Mouse (Mus musculus): ENCODE measurements at regions not wholly inside any gene's neighbourhood (a gene's known extent, or its start where the extent isn't known, plus 50 kb on each side); places are given as distances from the start of the nearest gene placed in this dataset.

GRCm38 (mm10) chr12:106929161-106929560 lies 559.3 kb upstream of the 3110018I06Rik start:
- WGBS: 83% methylated on average over 13 of the region's 13 CpGs
- H3K27me3 ChIP-seq (replicated peaks; ENCODE audit: low read depth, poor library complexity, severe bottlenecking): no peaks in the 10 kb centered on the region
- H3K27ac ChIP-seq (replicated peaks): no peak overlapping the region
- H3K4me3 ChIP-seq: no peak overlapping the region
- peaks cover 16% of the 10 kb centered on the region for H3K4me1 ChIP-seq
- no peaks in the 10 kb centered on the region for H3K36me3 ChIP-seq (replicated peaks)
- no peaks in the 10 kb centered on the region for H3K9me3 ChIP-seq
- no peak for DNase-seq (ENCODE audit: low spot score)

DNA sequence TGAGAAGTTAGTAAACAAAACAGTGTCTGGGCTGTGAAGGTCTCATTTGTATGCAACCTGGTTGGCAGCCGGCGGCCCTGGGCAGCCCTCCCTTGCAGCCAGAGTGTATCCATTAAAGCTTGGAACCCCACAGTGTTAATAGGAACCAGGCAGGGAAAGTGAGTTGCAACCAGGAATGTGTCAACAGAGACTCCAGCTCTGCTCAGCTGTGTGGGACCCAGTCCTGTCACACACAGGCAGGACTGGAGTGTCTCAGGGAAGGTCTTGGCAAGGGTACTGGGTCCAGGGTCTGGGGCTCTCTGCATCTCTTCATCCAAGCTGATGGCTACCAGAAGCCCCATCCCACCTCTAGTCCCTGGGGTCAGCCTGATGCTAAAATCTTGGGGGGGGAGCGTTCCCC lies 556.8 kb upstream of the 3110018I06Rik start:
- no peaks in the 10 kb centered on the region for H3K9me3 ChIP-seq
- H3K27me3 ChIP-seq (replicated peaks; ENCODE audit: low read depth, poor library complexity, severe bottlenecking): no peaks in the 10 kb centered on the region
- H3K27ac ChIP-seq (replicated peaks): peak overlapping the region; percentile 35
- no peak overlapping the region for H3K4me3 ChIP-seq
- no peaks in the 10 kb centered on the region for H3K36me3 ChIP-seq (replicated peaks)
- WGBS: 65% methylated on average over 3 of the region's 3 CpGs
- no peak for DNase-seq (ENCODE audit: low spot score)
- H3K4me1 ChIP-seq: peaks cover 16% of the 10 kb centered on the region

DNA sequence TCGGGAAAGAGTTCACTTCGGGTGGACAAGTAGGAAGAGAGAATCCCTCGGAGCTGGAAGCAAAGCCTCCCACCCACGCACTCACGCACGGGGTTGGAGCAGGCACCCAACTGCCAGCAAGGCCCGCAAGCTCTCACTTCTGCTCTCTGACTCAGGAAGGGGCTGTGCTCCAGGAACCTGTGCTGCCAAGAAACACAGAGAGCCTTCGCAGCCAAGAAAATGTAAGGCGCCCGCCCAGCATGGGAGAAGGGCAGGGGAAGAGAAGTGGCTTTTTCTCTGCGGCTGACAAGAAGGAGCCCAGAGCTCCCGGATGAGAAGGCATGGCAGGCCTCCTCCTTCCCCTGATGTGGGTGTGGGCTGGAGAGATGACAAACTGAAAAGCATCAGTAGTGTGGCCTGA lies 549.1 kb upstream of the 3110018I06Rik start:
- 85% methylated on average over 12 of the region's 12 CpGs for WGBS
- Histone ChIP-seq H3K36me3 (replicated peaks) (no peaks in the 10 kb centered on the region), H3K4me3 (no peak overlapping the region), H3K27me3 (replicated peaks; ENCODE audit: low read depth, poor library complexity, severe bottlenecking) (peaks cover 12% of the 10 kb centered on the region), H3K9me3 (no peaks in the 10 kb centered on the region), H3K27ac (replicated peaks) (0 out of 2 replicates have a peak overlapping the region, but pooled peaks have one; percentile 19), H3K4me1 (peaks cover 13% of the 10 kb centered on the region)
- DNase-seq (ENCODE audit: low spot score): no peak

- H3K4me3 ChIP-seq: no peak overlapping the region
- DNase-seq (ENCODE audit: low spot score): no peak
- no peaks in the 10 kb centered on the region for H3K36me3 ChIP-seq (replicated peaks)
- peaks cover 12% of the 10 kb centered on the region for H3K27me3 ChIP-seq (replicated peaks; ENCODE audit: low read depth, poor library complexity, severe bottlenecking)
- 24% methylated on average over 5 of the region's 5 CpGs for WGBS
- no peaks in the 10 kb centered on the region for H3K9me3 ChIP-seq
- H3K4me1 ChIP-seq: peaks cover 19% of the 10 kb centered on the region
- no peak overlapping the region for H3K27ac ChIP-seq (replicated peaks)
These were observed 544.6 kb upstream of the 3110018I06Rik start for GRCm38 (mm10) chr12:106943874-106944273.

GRCm38 (mm10) chr12:106952621-106953020 lies 535.8 kb upstream of the 3110018I06Rik start:
- WGBS: 90% methylated on average over 11 of the region's 11 CpGs
- peaks cover 12% of the 10 kb centered on the region; the same call in 1 of the 2 replicates for H3K4me1 ChIP-seq
- DNase-seq (ENCODE audit: low spot score): no peak

DNA sequence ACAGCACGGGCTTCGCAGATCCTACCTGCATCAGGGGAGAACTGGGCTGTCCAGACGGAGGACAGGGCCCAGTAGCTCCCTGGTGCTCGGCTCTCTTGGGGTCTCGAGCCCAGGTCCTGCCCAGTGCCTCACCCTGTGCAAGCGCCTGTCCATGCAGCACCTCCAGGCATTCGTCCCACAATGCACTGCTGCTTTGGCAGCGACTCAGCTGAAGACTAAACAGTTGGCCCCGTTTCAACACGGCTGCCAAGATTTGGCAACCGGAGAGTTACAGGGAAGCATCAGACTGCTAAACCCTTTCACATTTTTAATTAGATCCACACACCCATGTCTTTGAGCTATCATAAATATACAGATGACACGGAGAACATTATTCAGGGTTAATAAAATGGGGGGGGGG lies 532.7 kb upstream of the 3110018I06Rik start:
- Histone ChIP-seq H3K4me3 (no peak overlapping the region), H3K9me3 (no peaks in the 10 kb centered on the region), H3K36me3 (replicated peaks) (no peaks in the 10 kb centered on the region), H3K27ac (replicated peaks) (no peak overlapping the region; the same call in 1 of the 2 replicates), H3K27me3 (replicated peaks; ENCODE audit: low read depth, poor library complexity, severe bottlenecking) (no peaks in the 10 kb centered on the region; the same call in 1 of the 2 replicates), H3K4me1 (peaks cover 12% of the 10 kb centered on the region; the same call in 1 of the 2 replicates)
- WGBS: 85% methylated on average over 12 of the region's 12 CpGs
- DNase-seq (ENCODE audit: low spot score): no peak

More at GRCm38 (mm10) chr12:106952621-106953020, 535.8 kb upstream of the 3110018I06Rik start:
- no peak overlapping the region for H3K27ac ChIP-seq (replicated peaks)
- H3K27me3 ChIP-seq (replicated peaks; ENCODE audit: low read depth, poor library complexity, severe bottlenecking): no peaks in the 10 kb centered on the region; the same call in 1 of the 2 replicates
- H3K9me3 ChIP-seq: no peaks in the 10 kb centered on the region
- H3K4me3 ChIP-seq: no peak overlapping the region
- no peaks in the 10 kb centered on the region for H3K36me3 ChIP-seq (replicated peaks)

DNA sequence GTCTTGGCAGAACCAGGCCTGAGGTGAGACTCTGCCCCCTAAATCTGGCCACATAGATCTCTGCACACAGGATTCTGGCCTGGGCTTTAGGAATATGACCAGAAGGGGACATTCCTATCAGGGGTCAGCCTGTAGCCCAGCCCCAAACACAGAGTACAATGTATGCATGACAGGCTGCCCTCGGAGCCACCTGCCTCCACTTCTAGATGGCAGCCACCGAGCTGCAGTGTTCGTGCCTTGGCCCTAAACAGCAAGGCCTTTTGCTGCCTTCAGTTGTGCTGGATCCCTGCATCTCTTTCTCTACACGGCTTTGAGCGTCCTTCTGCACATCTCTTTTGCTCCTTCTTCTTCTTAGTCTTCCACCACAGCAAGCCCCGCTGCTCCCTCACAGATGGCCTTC lies 532.2 kb upstream of the 3110018I06Rik start:
- Histone ChIP-seq H3K36me3 (replicated peaks) (no peaks in the 10 kb centered on the region), H3K4me3 (no peak overlapping the region), H3K27me3 (replicated peaks; ENCODE audit: low read depth, poor library complexity, severe bottlenecking) (no peaks in the 10 kb centered on the region; the same call in 1 of the 2 replicates), H3K4me1 (peaks cover 12% of the 10 kb centered on the region; the same call in 1 of the 2 replicates), H3K9me3 (no peaks in the 10 kb centered on the region), H3K27ac (replicated peaks) (peak overlapping the region; percentile 2; the same call in 1 of the 2 replicates)
- 86% methylated on average over 6 of the region's 6 CpGs for WGBS
- DNase-seq (ENCODE audit: low spot score): no peak

GRCm38 (mm10) chr12:106961991-106962390 lies 526.4 kb upstream of the 3110018I06Rik start:
- no peak for DNase-seq (ENCODE audit: low spot score)
- Histone ChIP-seq H3K4me1 (no peaks in the 10 kb centered on the region), H3K4me3 (no peak overlapping the region), H3K36me3 (replicated peaks) (no peaks in the 10 kb centered on the region), H3K27me3 (replicated peaks; ENCODE audit: low read depth, poor library complexity, severe bottlenecking) (no peaks in the 10 kb centered on the region), H3K9me3 (0 out of 2 replicates have a peak, but pooled peaks cover 3% of the 10 kb centered on the region), H3K27ac (replicated peaks) (no peak overlapping the region)
- WGBS: 78% methylated on average over 4 of the region's 4 CpGs

- H3K4me3 ChIP-seq: no peak overlapping the region
- DNase-seq (ENCODE audit: low spot score): peak; percentile 26
- 0 out of 2 replicates have a peak, but pooled peaks cover 3% of the 10 kb centered on the region for H3K9me3 ChIP-seq
- no peaks in the 10 kb centered on the region; the same call in 1 of the 2 replicates for H3K4me1 ChIP-seq
- WGBS: 65% methylated on average over 5 of the region's 5 CpGs
- H3K36me3 ChIP-seq (replicated peaks): no peaks in the 10 kb centered on the region
- H3K27ac ChIP-seq (replicated peaks): no peak overlapping the region
- no peaks in the 10 kb centered on the region for H3K27me3 ChIP-seq (replicated peaks; ENCODE audit: low read depth, poor library complexity, severe bottlenecking)
These were observed 524.7 kb upstream of the 3110018I06Rik start for GRCm38 (mm10) chr12:106963762-106964161.

- Histone ChIP-seq H3K4me3 (no peak overlapping the region), H3K27ac (replicated peaks) (peak overlapping the region; percentile 75), H3K27me3 (replicated peaks; ENCODE audit: low read depth, poor library complexity, severe bottlenecking) (no peaks in the 10 kb centered on the region), H3K4me1 (peaks cover 28% of the 10 kb centered on the region), H3K9me3 (no peaks in the 10 kb centered on the region), H3K36me3 (replicated peaks) (no peaks in the 10 kb centered on the region)
- 25% methylated on average over 5 of the region's 5 CpGs for WGBS
- peak; percentile 83 for DNase-seq (ENCODE audit: low spot score)
These were observed 518.6 kb upstream of the 3110018I06Rik start for GRCm38 (mm10) chr12:106969873-106970272.

GRCm38 (mm10) chr12:106992421-106992820 lies 496.0 kb upstream of the 3110018I06Rik start:
- H3K4me3 ChIP-seq: no peak overlapping the region
- WGBS: 73% methylated on average over 3 of the region's 3 CpGs
- H3K9me3 ChIP-seq: no peaks in the 10 kb centered on the region
- H3K27ac ChIP-seq (replicated peaks): no peak overlapping the region
- H3K4me1 ChIP-seq: no peaks in the 10 kb centered on the region
- no peaks in the 10 kb centered on the region for H3K27me3 ChIP-seq (replicated peaks; ENCODE audit: low read depth, poor library complexity, severe bottlenecking)
- H3K36me3 ChIP-seq (replicated peaks): no peaks in the 10 kb centered on the region
- DNase-seq (ENCODE audit: low spot score): no peak

DNA sequence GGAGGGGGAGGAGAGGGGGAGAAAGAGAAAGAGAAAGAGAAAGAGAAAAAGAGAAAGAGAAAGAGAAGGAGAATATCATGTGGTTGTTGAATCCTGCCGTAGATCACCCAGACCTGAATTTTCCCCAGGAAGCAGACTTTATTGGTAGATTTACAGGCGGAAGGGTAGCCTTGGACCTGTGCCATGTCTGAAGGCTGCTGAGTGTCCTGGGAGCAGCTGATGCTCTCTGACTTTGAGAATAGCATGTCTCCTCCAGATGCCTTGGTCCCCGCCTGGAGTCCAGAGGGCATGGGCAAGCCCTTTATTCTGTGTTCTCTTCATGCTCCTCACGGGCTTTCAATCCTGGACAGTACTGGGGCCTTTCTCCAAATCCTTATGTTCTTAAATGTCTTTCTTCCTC lies 495.4 kb upstream of the 3110018I06Rik start:
- no peaks in the 10 kb centered on the region for H3K4me1 ChIP-seq
- no peaks in the 10 kb centered on the region for H3K27me3 ChIP-seq (replicated peaks; ENCODE audit: low read depth, poor library complexity, severe bottlenecking)
- no peak for DNase-seq (ENCODE audit: low spot score)
- no peak overlapping the region for H3K4me3 ChIP-seq
- no peaks in the 10 kb centered on the region for H3K36me3 ChIP-seq (replicated peaks)
- no peak overlapping the region for H3K27ac ChIP-seq (replicated peaks)
- 82% methylated on average over 4 of the region's 4 CpGs for WGBS
- no peaks in the 10 kb centered on the region for H3K9me3 ChIP-seq

DNA sequence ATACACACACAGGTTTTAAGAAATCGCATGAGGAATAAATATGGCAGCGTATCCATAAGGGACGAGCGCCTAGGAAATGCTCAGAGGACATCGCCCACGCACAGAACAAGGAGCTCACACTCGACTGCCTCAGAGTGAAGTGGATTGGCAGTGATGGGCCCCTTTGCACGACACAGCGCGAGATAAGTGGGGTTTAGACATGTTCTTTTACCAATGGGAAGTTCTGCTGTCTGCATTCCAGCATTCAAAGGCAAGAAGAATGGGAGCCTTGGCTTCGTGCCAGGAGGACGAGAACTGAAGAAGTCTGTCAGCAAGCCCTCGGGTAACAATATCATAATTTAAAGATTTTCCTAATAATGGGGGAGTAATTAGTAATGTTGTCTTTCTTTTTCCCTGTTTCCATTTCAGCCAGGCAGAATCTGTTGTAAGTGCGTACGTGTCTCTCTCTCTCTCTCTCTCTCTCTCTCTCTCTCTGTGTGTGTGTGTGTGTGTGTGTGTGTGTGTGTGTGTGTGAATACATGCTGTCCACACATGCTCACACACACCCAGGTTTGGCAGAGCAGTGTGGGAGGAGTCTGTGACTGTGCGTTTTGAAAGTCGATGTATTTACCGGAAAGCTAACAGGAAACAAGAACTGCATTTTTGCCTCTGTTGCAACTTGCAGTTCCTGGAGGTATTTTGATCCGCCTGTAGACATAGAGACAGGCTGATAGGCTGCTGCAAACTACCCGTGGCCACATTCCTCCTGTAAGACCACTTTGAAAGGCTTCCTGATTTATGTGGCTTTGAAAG lies 477.2 kb upstream of the 3110018I06Rik start:
- Histone ChIP-seq H3K36me3 (replicated peaks) (no peaks in the 10 kb centered on the region), H3K9me3 (no peaks in the 10 kb centered on the region), H3K4me3 (no peak overlapping the region), H3K27me3 (replicated peaks; ENCODE audit: low read depth, poor library complexity, severe bottlenecking) (peaks cover 7% of the 10 kb centered on the region; the same call in 1 of the 2 replicates), H3K27ac (replicated peaks) (no peak overlapping the region), H3K4me1 (peaks cover 5% of the 10 kb centered on the region; the same call in 1 of the 2 replicates)
- WGBS: 82% methylated on average over 20 of the region's 20 CpGs
- no peak for DNase-seq (ENCODE audit: low spot score)

Data from embryonic facial prominence, embryonic 10.5 days (tissue).